Mouse (Mus musculus) liver, postnatal 0 days (tissue): Measurements from ENCODE around the gene Capzb.

Experiments used
- CTCF ChIP-seq: sonication (generic); IDR thresholded peaks from 2 replicates; pipeline ENCODE4 v1.5.1; 2016; ENCODE audit warnings: antibody characterized with exemption, low read depth
- EP300 ChIP-seq: IDR thresholded peaks from 2 replicates; pipeline ENCODE4 v1.6.1; 2016; ENCODE audit warnings: antibody characterized with exemption, low read depth, mild to moderate bottlenecking

GRCm38 (mm10) chr4:139213086-139213485 is 20.4 kb downstream of the Capzb start:
- TF ChIP-seq EP300 (no peak), CTCF (no peak)
